Mouse (Mus musculus) small intestine, adult 2 months (tissue): Measurements from ENCODE around the gene Prkg1. TPM values are rescaled to one million over a fixed set of nuclear protein-coding genes. Genes with fewer than 3 reads are reported as not detected.

ENCODE experiments used
- H3K27ac ChIP-seq: fragments of 200-500 bp; 2 replicates; pipeline ENCODE4 v1.5.1; 2012; ENCODE audit warnings: low read depth, low read length, control low read depth, inconsistent platforms; ENCODE audit not compliant: insufficient read depth
- H3K27me3 ChIP-seq: fragments of 200-500 bp; 2 replicates; pipeline ENCODE4 v1.6.1; 2012; ENCODE audit warnings: mild to moderate bottlenecking, moderate library complexity, low read length, inconsistent platforms; ENCODE audit not compliant: control insufficient read depth, insufficient read depth
- H3K36me3 ChIP-seq: fragments of 200-500 bp; 2 replicates; pipeline ENCODE4 v1.6.1; 2012; ENCODE audit warnings: mild to moderate bottlenecking, low read length, control low read depth, inconsistent platforms; ENCODE audit not compliant: control insufficient read depth, insufficient read depth
- H3K4me1 ChIP-seq: fragments of 200-500 bp; 2 replicates; pipeline ENCODE4 v1.6.1; 2012; ENCODE audit warnings: low read length, inconsistent platforms, mixed read lengths; ENCODE audit not compliant: control insufficient read depth, insufficient read depth, insufficient read length
- H3K4me3 ChIP-seq: fragments of 200-500 bp; 2 replicates; pipeline ENCODE4 v1.5.1; 2012; ENCODE audit warnings: low read depth, mild to moderate bottlenecking, control low read depth, inconsistent platforms, low read length, moderate library complexity
- CTCF ChIP-seq: fragments of 200-500 bp; IDR thresholded peaks from 2 replicates; pipeline ENCODE4 v1.5.1; 2012; ENCODE audit warnings: low read depth, mild to moderate bottlenecking, control low read depth, inconsistent platforms, low read length, moderate library complexity, mixed read lengths; ENCODE audit not compliant: insufficient replicate concordance, insufficient read length; ENCODE audit errors: extremely low read depth
- POLR2A ChIP-seq: fragments of 200-500 bp; IDR thresholded peaks from 2 replicates; pipeline ENCODE4 v1.6.1; 2012; ENCODE audit warnings: low read depth, mild to moderate bottlenecking, control low read depth, inconsistent platforms, low read length, moderate library complexity
- WGBS: fragments of 180-500 bp; shearing (Covaris S2); methylation state at CpG from one replicate; pipeline ENCODE4 v1.1.7; 2018; 5-methylcytosine and 5-hydroxymethylcytosine counted together
- polyA plus RNA-seq: library from polyadenylated mRNA; depleted of rRNA; stranded (reverse); fragments of >200 nt; gene quantifications from 2 replicates; pipeline ENCODE4 v1.2.3, GENCODE M21; 2012

Gene Prkg1
- polyA plus RNA-seq, 1 experiment = 1.0 TPM

DNA sequence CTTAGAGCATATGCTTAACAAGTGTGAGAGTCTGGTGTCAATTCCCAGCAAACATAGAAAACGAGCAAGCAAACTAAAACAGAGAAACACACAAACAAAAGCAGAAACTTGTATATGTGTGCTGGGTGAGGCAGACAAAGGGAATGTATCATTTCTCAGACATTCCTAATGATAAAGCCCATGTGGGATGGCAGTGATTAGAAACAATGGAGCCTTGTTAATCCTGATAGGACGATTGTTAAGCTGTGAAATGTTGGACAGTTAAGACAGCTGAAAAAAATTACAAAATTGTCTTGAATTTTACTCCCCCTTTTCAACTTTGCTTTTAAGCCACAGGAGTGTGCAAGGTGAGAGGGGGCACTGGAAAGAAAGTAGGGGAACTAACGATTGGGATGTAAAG is 1133.8 kb downstream of the Prkg1 start:
- WGBS = 49% methylated on average over 3 of the region's 3 CpGs
- Histone ChIP-seq H3K4me1 (no peaks in the 10 kb centered on the region), H3K27me3 (no peaks in the 10 kb centered on the region), H3K36me3 (no peaks in the 10 kb centered on the region), H3K27ac (no peak overlapping the region), H3K4me3 (no peak overlapping the region)
- no peak for TF ChIP-seq POLR2A
- TF ChIP-seq CTCF = no peak

DNA sequence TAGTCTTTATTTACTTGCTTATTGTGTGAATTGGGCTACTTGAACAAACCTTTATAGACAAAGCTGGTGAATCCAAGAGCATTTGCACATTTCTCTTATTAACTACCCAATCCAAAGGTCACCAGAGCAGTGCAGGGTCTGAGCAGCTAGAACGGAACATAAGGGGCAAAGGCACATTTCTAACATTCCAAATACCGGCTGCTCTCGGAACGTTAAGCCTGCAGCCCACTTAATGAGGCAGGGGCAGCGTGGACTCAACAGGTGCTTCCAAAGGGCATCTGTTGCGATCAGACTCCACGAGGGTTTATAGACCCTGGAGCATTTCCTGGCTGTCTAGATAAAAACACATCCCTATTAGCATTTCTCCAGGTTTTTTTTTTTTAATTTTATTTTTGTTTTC is 1138.8 kb downstream of the Prkg1 start:
- TF ChIP-seq POLR2A = no peak
- TF ChIP-seq CTCF = no peak
- Histone ChIP-seq H3K4me3 (no peak overlapping the region), H3K4me1 (no peaks in the 10 kb centered on the region), H3K27ac (no peak overlapping the region), H3K36me3 (no peaks in the 10 kb centered on the region), H3K27me3 (no peaks in the 10 kb centered on the region)
- WGBS = 42% methylated on average over 7 of the region's 7 CpGs

DNA sequence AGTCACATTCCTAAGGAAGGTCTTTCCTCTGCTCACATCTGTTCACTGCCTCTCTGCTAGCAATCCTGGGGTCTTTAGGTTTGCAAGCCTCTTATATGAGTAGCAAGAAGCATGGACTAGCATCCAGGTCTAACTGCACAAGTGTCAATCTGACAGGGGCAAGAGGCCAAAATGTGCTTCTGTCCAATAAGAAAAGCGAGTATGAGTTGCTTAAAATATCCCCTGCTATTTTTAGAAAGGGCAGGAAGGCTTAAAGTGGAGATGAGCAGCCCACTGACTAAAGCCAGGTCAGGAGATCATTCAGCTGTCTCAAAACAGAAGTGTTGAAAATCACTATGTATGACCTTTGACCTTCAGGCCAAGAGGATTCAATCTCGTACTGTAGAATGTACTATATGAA is 1139.4 kb downstream of the Prkg1 start:
- H3K4me1 ChIP-seq = no peaks in the 10 kb centered on the region
- no peaks in the 10 kb centered on the region for H3K36me3 ChIP-seq
- H3K4me3 ChIP-seq = no peak overlapping the region
- 64% methylated on average over 2 of the region's 2 CpGs for WGBS
- no peaks in the 10 kb centered on the region for H3K27me3 ChIP-seq
- TF ChIP-seq CTCF (no peak), POLR2A (no peak)
- no peak overlapping the region for H3K27ac ChIP-seq

DNA sequence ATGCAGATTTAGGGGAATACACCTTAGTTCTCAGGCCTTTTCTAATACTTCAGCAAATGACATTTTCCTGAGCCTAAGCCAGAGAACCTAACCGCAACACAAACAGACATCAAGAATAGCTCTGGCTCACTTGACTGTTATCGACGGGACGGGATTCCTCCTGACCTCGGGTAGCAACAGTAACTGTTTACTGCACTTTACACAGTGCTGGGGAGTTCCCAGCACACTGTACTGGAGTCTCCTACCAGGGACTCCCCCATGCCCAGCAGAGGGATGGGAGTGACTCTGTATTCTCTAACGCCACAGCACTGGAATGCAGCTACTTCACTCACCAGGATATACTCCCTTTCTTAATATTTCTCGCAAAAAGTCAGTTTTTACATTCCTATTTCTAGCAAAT is 1141.2 kb downstream of the Prkg1 start:
- H3K27ac ChIP-seq = no peak overlapping the region
- no peaks in the 10 kb centered on the region for H3K4me1 ChIP-seq
- H3K4me3 ChIP-seq = no peak overlapping the region
- TF ChIP-seq POLR2A (no peak), CTCF (no peak)
- H3K27me3 ChIP-seq = no peaks in the 10 kb centered on the region
- 70% methylated on average over 7 of the region's 7 CpGs for WGBS
- no peaks in the 10 kb centered on the region for H3K36me3 ChIP-seq

DNA sequence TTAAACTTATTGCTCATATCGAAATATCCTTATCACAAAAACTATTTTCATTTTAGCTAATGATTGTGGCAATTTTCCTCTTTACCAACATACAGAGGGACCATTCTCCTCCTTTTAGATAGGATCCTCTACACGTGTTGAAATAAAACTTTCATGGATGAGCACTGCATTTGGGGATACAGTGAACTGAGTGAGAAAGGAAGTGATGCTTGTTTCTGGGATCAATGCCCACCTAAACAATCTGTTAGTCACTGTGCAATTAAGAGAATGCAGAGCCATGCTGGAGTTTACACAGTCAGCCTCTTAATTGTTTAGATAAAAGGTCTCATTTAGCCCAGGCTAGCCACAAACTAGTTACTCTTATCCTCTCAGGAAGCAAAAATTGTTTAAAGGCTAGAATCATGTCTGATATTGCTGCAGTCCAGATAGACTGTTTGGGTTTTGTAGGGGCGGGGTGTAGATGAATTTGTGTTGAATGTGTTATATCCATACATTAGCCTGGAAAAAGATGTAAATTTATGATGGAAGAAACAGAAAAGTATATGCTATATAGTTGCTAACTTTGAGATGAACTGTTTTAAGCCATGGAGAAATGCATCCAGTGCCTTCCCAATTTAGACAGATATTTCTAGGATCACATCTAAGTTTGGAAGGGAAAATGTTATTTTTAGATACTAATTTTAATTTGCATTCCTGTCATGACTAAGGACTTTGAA is 1151.5 kb downstream of the Prkg1 start:
- Histone ChIP-seq H3K4me1 (no peaks in the 10 kb centered on the region), H3K27me3 (no peaks in the 10 kb centered on the region), H3K36me3 (no peaks in the 10 kb centered on the region), H3K27ac (no peak overlapping the region), H3K4me3 (no peak overlapping the region)
- WGBS = 70% methylated on average over 3 of the region's 3 CpGs
- no peak for TF ChIP-seq POLR2A

DNA sequence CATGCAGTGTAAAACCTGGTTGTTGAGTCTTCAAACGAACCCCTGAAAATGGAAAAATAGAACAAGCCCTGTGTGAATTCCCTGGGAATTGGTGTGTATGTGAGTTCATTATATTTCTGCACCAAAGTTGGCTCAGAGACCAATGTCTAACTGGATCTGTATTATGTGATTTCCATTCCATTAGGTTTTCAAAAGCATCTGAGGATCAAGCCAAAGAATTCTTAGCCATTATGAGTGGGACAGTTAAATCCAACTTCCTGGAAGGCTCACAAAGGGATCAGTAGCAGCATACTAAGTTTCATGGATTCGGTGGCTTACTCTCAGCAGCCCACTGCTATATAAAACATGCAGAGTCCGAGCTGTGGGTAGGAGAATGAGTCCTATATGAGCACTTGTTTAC is 1178.5 kb downstream of the Prkg1 start:
- Histone ChIP-seq H3K27me3 (no peaks in the 10 kb centered on the region), H3K36me3 (no peaks in the 10 kb centered on the region), H3K27ac (no peak overlapping the region), H3K4me3 (no peak overlapping the region), H3K4me1 (no peaks in the 10 kb centered on the region)
- 71% methylated on average over 3 of the region's 3 CpGs for WGBS
- TF ChIP-seq POLR2A = no peak
- TF ChIP-seq CTCF = no peak

DNA sequence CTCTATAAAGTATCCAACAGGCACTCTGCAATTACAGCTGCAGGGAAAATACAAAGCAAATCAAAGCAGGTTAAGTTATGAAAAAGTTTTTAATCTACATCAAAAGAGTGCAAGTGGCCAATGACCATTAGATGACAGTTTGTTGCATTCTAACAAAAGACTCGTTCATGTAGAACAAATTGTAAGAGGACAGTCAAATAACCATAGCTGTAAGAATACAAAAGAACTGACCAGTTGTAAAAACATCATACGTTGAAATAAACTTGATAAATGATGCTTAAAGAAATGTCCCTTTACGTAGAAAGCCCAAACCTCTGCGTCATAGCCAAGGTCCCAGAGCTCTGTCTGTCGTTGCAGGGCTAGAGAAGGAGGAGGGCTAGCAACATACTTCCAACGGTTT is 1200.3 kb downstream of the Prkg1 start:
- TF ChIP-seq CTCF = no peak
- no peak for TF ChIP-seq POLR2A
- no peaks in the 10 kb centered on the region for H3K36me3 ChIP-seq
- no peak overlapping the region for H3K27ac ChIP-seq
- H3K4me1 ChIP-seq = no peaks in the 10 kb centered on the region
- 85% methylated on average over 6 of the region's 6 CpGs for WGBS
- H3K4me3 ChIP-seq = no peak overlapping the region
- no peaks in the 10 kb centered on the region; the same call in 1 of the 2 replicates for H3K27me3 ChIP-seq

DNA sequence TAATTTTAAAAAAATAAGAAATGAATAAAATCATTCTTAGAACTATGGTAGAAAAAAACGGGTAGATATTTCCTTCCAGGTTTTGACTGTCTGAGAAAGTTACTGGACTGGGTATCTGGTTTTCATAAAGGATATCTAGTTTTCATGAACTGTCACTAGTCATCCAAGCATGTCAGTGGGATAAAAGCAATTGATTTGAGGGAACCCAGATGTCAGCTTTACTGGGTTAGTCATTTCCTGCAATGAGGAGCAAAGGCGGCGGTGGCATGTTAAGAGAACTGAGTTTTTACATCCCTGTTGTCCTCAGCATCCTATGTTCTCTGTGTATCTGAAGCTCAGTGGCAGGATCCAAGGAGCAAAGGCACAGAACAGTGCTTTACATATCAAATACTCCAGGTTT is 1201.0 kb downstream of the Prkg1 start:
- Histone ChIP-seq H3K27me3 (no peaks in the 10 kb centered on the region; the same call in 1 of the 2 replicates), H3K4me3 (no peak overlapping the region), H3K36me3 (no peaks in the 10 kb centered on the region), H3K27ac (no peak overlapping the region), H3K4me1 (no peaks in the 10 kb centered on the region)
- WGBS = 87% methylated on average over 3 of the region's 3 CpGs
- TF ChIP-seq POLR2A (no peak), CTCF (no peak)
